Mouse (Mus musculus) liver, adult 10 weeks (tissue): ENCODE data around the gene Mrgprx2. TPM values are rescaled to one million over a fixed set of nuclear protein-coding genes. Genes with fewer than 3 reads are reported as not detected.

Source experiments
- polyA plus RNA-seq: library from polyadenylated mRNA; stranded (reverse); fragments of 350-450 nt; fragmentation: Illumina TruSeq; extraction: RNeasy Lipid Tissue Mini Kit (QIAGEN cat#74804); gene quantifications from one replicate; pipeline ENCODE4 v1.2.3, GENCODE M21; 2014; ENCODE audit warnings: low read depth, low replicate concordance

The Mrgprx2 gene
- not detected for polyA plus RNA-seq

GRCm38 (mm10) chr7:48499221-48499620 lies at the start of gene Mrgprx2:
Mrgprx2 (minus strand) TSS chr7:48499321.

GRCm38 (mm10) chr7:48456242-48456641 lies 42.9 kb downstream of the Mrgprx2 start, which contains the start of gene Mrgprb1:
Mrgprb1 (minus strand) TSS chr7:48456342.

Other genes with a start within 250 kb of the Mrgprx2 start
- gene Mrgprb8, start 110.8 kb downstream of the Mrgprx2 start, polyA plus RNA-seq: not detected
- gene Mrgprb1, start 43.0 kb downstream of the Mrgprx2 start, polyA plus RNA-seq: not detected
- not detected for gene Mrgprb2, start 58.8 kb upstream of the Mrgprx2 start, polyA plus RNA-seq
- gene Mrgprb3, start 144.5 kb upstream of the Mrgprx2 start, polyA plus RNA-seq: not detected